Mouse (Mus musculus) G1E (cell line): ENCODE data around the gene Clic1. TPM values are rescaled to one million over a fixed set of nuclear protein-coding genes. Genes with fewer than 3 reads are reported as not detected.
A peak's percentile ranks its signal among the peaks of the same experiment; 100 is the strongest.

Source experiments
- ATAC-seq: 2 replicates; pipeline ENCODE4 v1.8.0; 2016; ENCODE audit warnings: mild to moderate bottlenecking; ENCODE audit not compliant: insufficient number of reproducible peaks, poor library complexity, low FRiP score, severe bottlenecking; ENCODE audit errors: extremely low read depth
- DNase-seq: peaks from one replicate; pipeline ENCODE4 v3.0.0; 2012; ENCODE audit warnings: low spot score
- H3K27me3 ChIP-seq: 2 replicates; pipeline ENCODE4 v1.6.1; 2012; ENCODE audit warnings: mild to moderate bottlenecking, low read length, inconsistent platforms; ENCODE audit not compliant: insufficient read depth
- H3K36me3 ChIP-seq: replicated peaks from 2 replicates; pipeline ENCODE3; 2012; ENCODE audit warnings: mild to moderate bottlenecking, inconsistent platforms
- H3K4me1 ChIP-seq: 2 replicates; pipeline ENCODE4 v1.6.1; 2012; ENCODE audit warnings: low read depth, low read length, inconsistent platforms, mixed read lengths; ENCODE audit not compliant: insufficient read depth
- H3K4me3 ChIP-seq: 2 replicates; pipeline ENCODE4 v1.5.1; 2012; ENCODE audit warnings: low read depth, mild to moderate bottlenecking, inconsistent platforms, low read length, moderate library complexity, mixed read lengths
- H3K9me3 ChIP-seq: replicated peaks from 2 replicates; pipeline ENCODE4 v1.6.1; 2012; ENCODE audit warnings: inconsistent platforms
- CTCF ChIP-seq: IDR thresholded peaks from 2 replicates; pipeline ENCODE4 v1.5.1; 2012; ENCODE audit warnings: low read depth, low read length, inconsistent platforms, mixed read lengths
- GATA1 ChIP-seq: IDR thresholded peaks from 2 replicates; pipeline ENCODE4 v1.6.1; 2012; ENCODE audit warnings: borderline replicate concordance, low read length, inconsistent platforms, mixed read lengths
- GATA2 ChIP-seq: IDR thresholded peaks from 2 replicates; pipeline ENCODE4 v1.6.1; 2012; ENCODE audit warnings: low read depth, low read length, inconsistent platforms, borderline replicate concordance
- POLR2AphosphoS5 ChIP-seq: IDR thresholded peaks from 2 replicates; pipeline ENCODE4 v1.6.1; 2012; ENCODE audit warnings: low read depth, low read length, inconsistent platforms; ENCODE audit not compliant: insufficient replicate concordance
- TAL1 ChIP-seq: conservative IDR thresholded peaks from 2 replicates; pipeline ENCODE4 v1.6.1; 2012; ENCODE audit warnings: low read depth, low read length, inconsistent platforms, mixed read lengths
- polyA plus RNA-seq: library from polyadenylated mRNA; stranded (reverse); fragments of >175 nt; gene quantifications from 2 replicates; pipeline ENCODE4 v1.2.3, GENCODE M21; 2012
- total RNA-seq, 2 experiments: library from RNA; stranded (forward) in 1 of 2; stranded (reverse) in 1 of 2; fragments of 200-1000 nt in 1 of 2; fragments of >200 nt in 1 of 2; fragmentation: Nextera tagmentation in 1 of 2; gene quantifications; 2 replicates each; pipeline ENCODE4 v1.2.3; 2014 to 2017

Gene Clic1
- total and polyA plus RNA-seq, 3 experiments = 211 to 562 (median 258) TPM

- H3K36me3 ChIP-seq = peaks cover 70% of the 10 kb centered on the region
- H3K27me3 ChIP-seq = no peaks in the 10 kb centered on the region; the same call in 1 of the 2 replicates
- no peak overlapping the region for H3K4me3 ChIP-seq
- ATAC-seq (no peak), DNase-seq (no peak)
- no peak for TF ChIP-seq GATA1
- no peak for TF ChIP-seq CTCF
- no peak for TF ChIP-seq TAL1
- TF ChIP-seq POLR2AphosphoS5 = no peak
- TF ChIP-seq GATA2 = no peak
- H3K4me1 ChIP-seq = peaks cover 94% of the 10 kb centered on the region
- no peaks in the 10 kb centered on the region for H3K9me3 ChIP-seq
These were observed 31.6 kb upstream of the Clic1 start for GRCm38 (mm10) chr17:35018171-35018570.

GRCm38 (mm10) chr17:35019894-35020293 lies 29.9 kb upstream of the Clic1 start:
- ATAC-seq (no peak), DNase-seq (no peak)
- no peak overlapping the region for H3K4me3 ChIP-seq
- no peaks in the 10 kb centered on the region; the same call in 1 of the 2 replicates for H3K27me3 ChIP-seq
- peaks cover 70% of the 10 kb centered on the region for H3K36me3 ChIP-seq
- H3K4me1 ChIP-seq = peaks cover 94% of the 10 kb centered on the region
- no peaks in the 10 kb centered on the region for H3K9me3 ChIP-seq
- no peak for TF ChIP-seq GATA2
- no peak for TF ChIP-seq GATA1
- TF ChIP-seq POLR2AphosphoS5 = no peak
- TF ChIP-seq CTCF = no peak
- TF ChIP-seq TAL1 = no peak

- Histone ChIP-seq H3K27me3 (no peaks in the 10 kb centered on the region), H3K4me3 (no peak overlapping the region; the same call in 1 of the 2 replicates), H3K36me3 (peaks cover 68% of the 10 kb centered on the region), H3K4me1 (peaks cover 94% of the 10 kb centered on the region), H3K9me3 (no peaks in the 10 kb centered on the region)
- TF ChIP-seq CTCF (no peak), TAL1 (no peak), GATA2 (no peak)
- no peak for DNase-seq
- ATAC-seq = no peak
These were observed 29.2 kb upstream of the Clic1 start for GRCm38 (mm10) chr17:35020551-35020950.

GRCm38 (mm10) chr17:35021163-35021808 lies 28.5 kb upstream of the Clic1 start:
- peak overlapping the region; percentile 68; the same call in 1 of the 2 replicates for H3K4me3 ChIP-seq
- peak; percentile 69 for DNase-seq

GRCm38 (mm10) chr17:35021842-35022477 lies 27.8 kb upstream of the Clic1 start:
- H3K36me3 ChIP-seq = peaks cover 65% of the 10 kb centered on the region
- H3K4me1 ChIP-seq = peaks cover 93% of the 10 kb centered on the region
- TF ChIP-seq POLR2AphosphoS5 = no peak
- no peak for TF ChIP-seq CTCF
- peak; percentile 95 for TF ChIP-seq TAL1
- no peak for TF ChIP-seq GATA1
- TF ChIP-seq GATA2 = peak; percentile 49; the same call in 1 of the 2 replicates
- ATAC-seq (peak; percentile 85), DNase-seq (peak; percentile 58)
- H3K27me3 ChIP-seq = no peaks in the 10 kb centered on the region
- H3K9me3 ChIP-seq = no peaks in the 10 kb centered on the region
- peak overlapping the region; percentile 68; the same call in 1 of the 2 replicates for H3K4me3 ChIP-seq

More at GRCm38 (mm10) chr17:35021163-35021808, 28.5 kb upstream of the Clic1 start:
- 0 out of 2 replicates have a peak, but pooled peaks have one; percentile 12 for ATAC-seq
- peak; percentile 87 for TF ChIP-seq CTCF
- no peak for TF ChIP-seq GATA2
- no peak for TF ChIP-seq TAL1
- TF ChIP-seq GATA1 = no peak
- TF ChIP-seq POLR2AphosphoS5 = no peak
- no peaks in the 10 kb centered on the region for H3K9me3 ChIP-seq
- H3K36me3 ChIP-seq = peaks cover 68% of the 10 kb centered on the region
- no peaks in the 10 kb centered on the region for H3K27me3 ChIP-seq
- H3K4me1 ChIP-seq = peaks cover 94% of the 10 kb centered on the region

GRCm38 (mm10) chr17:35022541-35023060 lies 27.2 kb upstream of the Clic1 start:
- ATAC-seq (no peak), DNase-seq (no peak)
- Histone ChIP-seq H3K9me3 (no peaks in the 10 kb centered on the region), H3K4me1 (peaks cover 93% of the 10 kb centered on the region), H3K4me3 (peak overlapping the region; percentile 48; the same call in 1 of the 2 replicates), H3K36me3 (peaks cover 59% of the 10 kb centered on the region), H3K27me3 (no peaks in the 10 kb centered on the region)
- TF ChIP-seq CTCF (no peak), POLR2AphosphoS5 (no peak), TAL1 (no peak), GATA1 (no peak), GATA2 (no peak)
